Mouse (Mus musculus) olfactory bulb, adult 2 months (tissue): ENCODE measurements at regions not wholly inside any gene's neighbourhood (a gene's known extent, or its start where the extent isn't known, plus 50 kb on each side); places are given as distances from the start of the nearest gene placed in this dataset.

Experiments used
- H3K27ac ChIP-seq: fragments of 200-500 bp; 2 replicates; pipeline ENCODE4 v1.5.1; 2012; ENCODE audit warnings: low read depth, low read length; ENCODE audit not compliant: insufficient read depth
- H3K4me1 ChIP-seq: fragments of 200-500 bp; 2 replicates; pipeline ENCODE4 v1.6.1; 2012; ENCODE audit warnings: low read length; ENCODE audit not compliant: control insufficient read depth, insufficient read depth
- H3K4me3 ChIP-seq: fragments of 200-500 bp; 2 replicates; pipeline ENCODE4 v1.5.1; 2012; ENCODE audit warnings: mild to moderate bottlenecking, low read depth, low read length, moderate library complexity; ENCODE audit not compliant: insufficient read depth
- CTCF ChIP-seq: fragments of 200-500 bp; IDR thresholded peaks from 2 replicates; pipeline ENCODE4 v1.5.1; 2012; ENCODE audit warnings: low read depth, mild to moderate bottlenecking, low read length, moderate library complexity; ENCODE audit not compliant: insufficient read depth
- POLR2A ChIP-seq: fragments of 200-500 bp; IDR thresholded peaks from 2 replicates; pipeline ENCODE4 v1.6.1; 2012; ENCODE audit warnings: mild to moderate bottlenecking, low read depth, low read length, moderate library complexity; ENCODE audit not compliant: insufficient read depth
- WGBS: fragments of 180-500 bp; shearing (Covaris S2); methylation state at CpG from one replicate; pipeline ENCODE4 v1.1.7; 2018; 5-methylcytosine and 5-hydroxymethylcytosine counted together

DNA sequence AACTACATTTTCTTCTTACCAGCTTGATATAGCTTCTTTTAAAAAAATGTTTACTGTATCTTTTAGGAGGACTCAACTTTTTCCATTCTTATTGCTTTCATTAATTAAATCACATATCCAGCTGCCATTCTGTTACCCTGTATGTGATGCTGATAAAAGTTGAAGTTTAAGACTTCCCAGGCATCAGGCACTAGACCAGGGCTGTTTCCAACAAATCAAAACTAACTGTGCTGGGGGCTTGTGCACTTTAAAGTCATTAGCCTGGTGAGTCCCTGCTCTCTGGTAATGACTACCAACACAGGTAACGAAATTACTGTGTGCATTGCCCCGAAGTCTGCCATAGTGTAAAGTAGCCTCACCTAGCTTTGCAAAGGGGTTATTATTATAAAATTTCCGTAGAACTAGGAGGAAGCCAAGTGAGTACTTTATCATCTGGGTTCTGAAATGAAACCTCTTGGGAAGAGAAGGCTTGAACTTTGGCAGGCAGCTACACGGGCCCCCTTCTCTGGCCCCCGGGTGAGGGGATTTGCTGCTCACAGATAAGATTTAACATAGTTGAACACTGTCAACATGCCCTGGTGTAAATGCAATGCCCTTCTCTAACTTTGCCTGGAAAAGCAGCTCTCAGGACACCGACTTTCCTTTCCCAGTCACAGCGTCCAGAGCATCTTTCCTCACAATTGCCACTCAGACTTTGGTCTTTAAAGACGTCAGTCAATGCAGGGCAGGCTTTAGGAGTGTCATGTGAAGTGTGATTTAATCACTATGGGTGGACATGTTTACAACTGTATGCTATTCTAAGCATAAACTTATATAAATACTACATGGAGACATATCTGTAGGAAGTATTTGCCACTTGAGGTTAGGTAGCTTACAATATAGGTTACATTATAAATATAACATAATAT lies 122.1 kb upstream of the Tab2 start:
- no peak for TF ChIP-seq POLR2A
- no peak for TF ChIP-seq CTCF
- H3K4me1 ChIP-seq = no peaks in the 10 kb centered on the region
- H3K4me3 ChIP-seq = no peak overlapping the region
- H3K27ac ChIP-seq = no peak overlapping the region
- 79% methylated on average over 8 of the region's 8 CpGs for WGBS

DNA sequence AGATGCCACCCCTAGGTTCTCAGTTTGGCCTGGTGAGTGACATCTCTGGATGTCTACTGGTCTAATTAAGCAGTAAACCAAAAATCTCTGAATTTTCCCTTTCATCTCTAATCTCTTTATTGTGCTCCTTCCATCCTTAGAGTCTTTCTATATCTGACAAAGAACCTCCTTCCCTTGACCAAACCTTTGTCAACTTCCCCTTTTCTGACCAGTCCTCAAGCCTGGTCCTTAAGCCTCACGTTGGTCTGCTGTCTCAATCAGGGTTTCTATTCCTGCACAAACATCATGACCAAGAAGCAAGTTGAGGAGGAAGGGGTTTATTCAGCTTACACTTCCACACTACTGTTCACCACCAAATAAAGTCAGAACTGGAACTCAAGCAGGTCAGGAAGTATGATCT lies 116.4 kb upstream of the Tab2 start:
- no peak for TF ChIP-seq POLR2A
- no peak for TF ChIP-seq CTCF
- Histone ChIP-seq H3K4me1 (no peaks in the 10 kb centered on the region), H3K27ac (no peak overlapping the region), H3K4me3 (no peak overlapping the region)
- WGBS = 85% methylated on average over 1 of the region's 1 CpGs

DNA sequence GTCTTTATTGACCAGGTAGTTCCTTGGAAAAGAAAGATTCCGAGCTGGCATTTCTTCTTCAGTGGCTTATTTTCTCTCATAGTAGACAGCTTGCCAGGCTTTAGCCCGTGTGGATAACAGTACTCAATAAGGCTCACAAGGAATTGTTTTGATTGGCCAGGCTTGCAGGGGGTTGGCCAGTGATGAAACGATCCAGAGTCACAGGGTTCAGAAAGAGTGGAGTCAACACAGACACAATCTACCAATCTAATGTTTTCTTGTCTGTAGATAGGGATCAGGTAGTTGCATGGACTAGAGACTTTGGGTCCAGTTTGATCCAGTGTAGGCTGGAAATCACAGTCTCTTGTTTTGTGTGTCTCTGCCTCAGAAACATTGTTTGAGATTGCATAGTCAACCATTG lies 115.8 kb upstream of the Tab2 start:
- WGBS = 57% methylated on average over 3 of the region's 3 CpGs
- no peak overlapping the region for H3K4me3 ChIP-seq
- no peaks in the 10 kb centered on the region for H3K4me1 ChIP-seq
- TF ChIP-seq POLR2A (no peak), CTCF (no peak)
- no peak overlapping the region for H3K27ac ChIP-seq

GRCm38 (mm10) chr10:8070472-8070871 lies 114.4 kb upstream of the Tab2 start:
- no peak overlapping the region for H3K27ac ChIP-seq
- no peaks in the 10 kb centered on the region for H3K4me1 ChIP-seq
- H3K4me3 ChIP-seq = no peak overlapping the region
- TF ChIP-seq CTCF (no peak), POLR2A (no peak)
- WGBS = 71% methylated on average over 2 of the region's 2 CpGs

DNA sequence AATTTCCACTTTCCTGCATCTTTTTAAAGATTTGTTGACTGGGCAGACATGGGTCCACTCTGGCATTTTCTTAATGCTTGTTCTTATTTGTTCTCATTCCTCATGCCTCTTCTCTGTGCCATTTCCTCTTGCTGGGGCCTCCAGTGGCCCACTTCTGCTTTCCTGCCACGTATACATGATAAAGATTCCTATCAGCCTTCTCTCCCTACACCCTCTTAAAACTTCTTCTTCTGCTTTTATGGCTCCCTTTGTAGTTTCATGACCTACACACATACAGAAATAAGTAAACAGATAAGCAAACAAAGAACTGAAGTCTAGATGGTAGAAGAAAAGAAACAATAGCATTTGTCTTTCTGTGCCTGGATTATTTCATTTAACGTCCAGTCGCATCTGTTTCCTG lies 110.9 kb upstream of the Tab2 start:
- Histone ChIP-seq H3K4me1 (no peaks in the 10 kb centered on the region), H3K27ac (no peak overlapping the region), H3K4me3 (no peak overlapping the region)
- TF ChIP-seq POLR2A (no peak), CTCF (no peak)
- 89% methylated on average over 3 of the region's 3 CpGs for WGBS

DNA sequence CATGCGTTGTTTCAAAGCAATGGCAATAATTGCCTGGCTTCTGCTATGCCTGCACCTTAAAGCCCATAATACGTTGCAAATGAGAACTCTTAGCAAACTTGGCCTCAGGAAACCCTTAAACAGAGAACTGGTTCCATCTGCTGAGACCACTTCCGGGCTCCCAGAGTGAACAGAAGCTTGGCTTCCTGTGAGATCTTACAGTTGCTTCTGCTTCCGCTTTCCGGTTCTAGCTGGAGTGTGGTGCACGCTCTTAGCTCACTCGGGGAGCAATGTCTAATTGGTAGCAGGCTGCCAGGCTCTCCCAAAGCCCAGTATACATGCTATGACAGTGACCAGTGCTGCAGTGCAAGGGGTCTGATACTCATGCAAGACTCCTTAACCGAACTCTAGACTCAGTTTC lies 109.7 kb upstream of the Tab2 start:
- H3K4me3 ChIP-seq = no peak overlapping the region
- TF ChIP-seq CTCF (no peak), POLR2A (no peak)
- H3K4me1 ChIP-seq = no peaks in the 10 kb centered on the region
- WGBS = 79% methylated on average over 8 of the region's 8 CpGs
- no peak overlapping the region for H3K27ac ChIP-seq

GRCm38 (mm10) chr10:8064281-8064680 lies 108.3 kb upstream of the Tab2 start:
- Histone ChIP-seq H3K4me3 (no peak overlapping the region), H3K27ac (no peak overlapping the region), H3K4me1 (no peaks in the 10 kb centered on the region)
- no peak for TF ChIP-seq POLR2A
- TF ChIP-seq CTCF = no peak
- 67% methylated on average over 2 of the region's 2 CpGs for WGBS

- H3K4me3 ChIP-seq = no peak overlapping the region
- WGBS = 39% methylated on average over 5 of the region's 5 CpGs
- no peaks in the 10 kb centered on the region for H3K4me1 ChIP-seq
- no peak overlapping the region for H3K27ac ChIP-seq
- no peak for TF ChIP-seq POLR2A
Observed at GRCm38 (mm10) chr10:8063458-8064090, 107.5 kb upstream of the Tab2 start.

GRCm38 (mm10) chr10:8060987-8061386 lies 105.0 kb upstream of the Tab2 start:
- no peak overlapping the region for H3K4me3 ChIP-seq
- TF ChIP-seq CTCF (no peak), POLR2A (no peak)
- H3K4me1 ChIP-seq = no peaks in the 10 kb centered on the region
- H3K27ac ChIP-seq = no peak overlapping the region
